Mouse (Mus musculus) kidney, adult 2 months (tissue): Measurements from ENCODE around the gene Smyd3.

Source experiments
- CTCF ChIP-seq: fragments of 200-500 bp; conservative IDR thresholded peaks from 2 replicates; pipeline ENCODE4 v1.5.1; 2011; ENCODE audit warnings: low read depth, mild to moderate bottlenecking, control low read depth, low read length, moderate library complexity, mixed read lengths; ENCODE audit not compliant: insufficient read depth, insufficient read length
- POLR2A ChIP-seq: fragments of 200-500 bp; IDR thresholded peaks from one replicate; pipeline ENCODE4 v1.6.1; 2011; ENCODE audit warnings: low read depth, low read length, control low read depth

- TF ChIP-seq POLR2A = no peak
- no peak for TF ChIP-seq CTCF
Measured at GRCm38 (mm10) chr1:179473920-179474643, 43.8 kb downstream of the Smyd3 start.
